Mouse (Mus musculus): Measurements from ENCODE around the gene Gm28919.
"Not testable (repeated sequence)": the region's sequence is repeated elsewhere in the genome, so short reads cannot be mapped to it uniquely, and the experiment has no call there.

Gene Gm28919

GRCm38 (mm10) chrY:6583246-6583645, at the start of gene Gm28919:
Gene Gm28919, plus strand, starts transcription at chrY:6583546.
- not testable (repeated sequence) for DNase-seq (ENCODE audit: low spot score in 2 of 2)
